Mouse (Mus musculus) C2C12 (cell line): ENCODE measurements around the gene Pde11a.

Experiments used
- CTCF ChIP-seq: IDR thresholded peaks from one replicate; pipeline ENCODE4 v1.5.1; 2011; ENCODE audit not compliant: control insufficient read depth, insufficient read depth, insufficient read length
- USF1 ChIP-seq: IDR thresholded peaks from one replicate; pipeline ENCODE4 v1.6.1; 2011; ENCODE audit warnings: low read depth, mild to moderate bottlenecking, control low read depth, moderate library complexity

GRCm38 (mm10) chr2:76262661-76263060, 75.9 kb downstream of the Pde11a start:
- TF ChIP-seq USF1 (no peak), CTCF (no peak)
